Mouse (Mus musculus) heart, postnatal 0 days (tissue): ENCODE results near the gene Os9.
A peak's percentile ranks its signal among the peaks of the same experiment; 100 is the strongest.
"Not testable (repeated sequence)": the region's sequence is repeated elsewhere in the genome, so short reads cannot be mapped to it uniquely, and the experiment has no call there.

Experiments used
- CTCF ChIP-seq: IDR thresholded peaks from 2 replicates; pipeline ENCODE4 v1.5.1; 2016; ENCODE audit warnings: antibody characterized with exemption, control low read depth, low read depth
- EP300 ChIP-seq: IDR thresholded peaks from 2 replicates; pipeline ENCODE4 v1.6.1; 2016; ENCODE audit warnings: antibody characterized with exemption, low read depth

GRCm38 (mm10) chr10:127134394-127135035 is 13.6 kb upstream of the Os9 start:
- TF ChIP-seq EP300 = not testable (repeated sequence)
- TF ChIP-seq CTCF = peak; percentile 37
